Mouse (Mus musculus) MEL-GATA-1-ER (cell line): ENCODE measurements around the gene Igsf1.

Experiments
- DNase-seq: peaks from one replicate; pipeline ENCODE4 v3.0.0-alpha.2; 2012; ENCODE audit warnings: low read depth; ENCODE audit errors: extremely low read depth

The Igsf1 gene

DNA sequence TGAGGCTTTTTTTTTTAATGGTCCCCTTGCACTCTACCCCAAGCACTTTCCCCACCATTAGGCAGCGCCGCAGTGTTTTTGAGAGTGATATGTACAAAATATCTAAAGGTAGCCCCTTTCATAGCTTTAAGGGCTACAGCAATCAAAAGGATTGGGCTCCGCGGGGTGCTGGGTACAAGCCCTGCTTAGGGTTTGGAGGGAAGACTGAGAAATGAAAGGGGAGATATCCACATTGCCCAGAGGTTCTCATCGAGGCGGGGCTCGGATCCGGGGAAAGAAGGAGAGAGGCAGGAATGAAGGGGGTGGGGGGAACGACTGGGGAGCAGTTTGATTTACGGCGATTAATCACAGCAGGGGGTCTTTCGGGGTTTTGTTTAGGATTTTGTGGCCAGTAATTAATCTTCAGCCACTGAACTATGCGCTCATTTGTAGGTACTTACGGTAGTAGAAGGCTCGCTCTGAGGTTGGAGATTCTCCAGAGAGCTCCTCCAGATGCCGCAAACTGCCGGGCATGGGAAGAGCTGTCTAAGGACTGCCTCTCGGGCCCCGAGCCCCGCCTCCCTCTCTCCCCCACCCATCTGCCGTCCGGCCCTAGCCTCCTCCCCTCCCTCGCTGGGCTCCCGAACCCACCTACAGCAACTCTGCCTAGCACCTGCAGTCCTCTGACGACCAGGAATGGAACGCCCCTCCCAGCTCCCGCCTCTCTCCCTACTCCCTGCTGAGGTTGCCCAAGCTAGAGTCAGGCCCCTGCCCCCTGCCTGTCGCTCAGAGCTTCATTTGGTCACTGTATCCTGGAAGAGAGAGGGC, at the start of gene Igsf1:
Igsf1 (minus strand) TSS at position 537 of the 807 bp plus-strand sequence.
- DNase-seq, result no peak

DNA sequence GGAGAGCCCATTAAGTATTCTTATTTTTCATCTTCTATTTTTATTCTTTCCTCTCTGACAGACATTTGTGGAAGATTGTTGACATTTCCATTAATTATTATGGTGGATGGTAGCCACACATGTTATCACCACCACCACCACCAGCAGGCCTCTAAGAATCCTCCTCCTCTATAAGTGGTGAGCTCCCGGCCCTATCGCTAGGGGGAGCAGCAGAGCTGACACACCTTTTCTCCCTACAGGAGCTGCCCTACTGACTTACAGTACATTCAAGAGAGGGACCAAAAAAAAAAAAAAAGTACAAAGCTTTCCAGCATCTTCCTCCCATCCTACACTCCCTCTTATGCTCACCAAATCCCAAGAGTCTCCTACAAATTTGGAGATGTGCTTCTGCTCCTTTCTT, 26.7 kb downstream of the Igsf1 start:
- DNase-seq, result no peak

DNA sequence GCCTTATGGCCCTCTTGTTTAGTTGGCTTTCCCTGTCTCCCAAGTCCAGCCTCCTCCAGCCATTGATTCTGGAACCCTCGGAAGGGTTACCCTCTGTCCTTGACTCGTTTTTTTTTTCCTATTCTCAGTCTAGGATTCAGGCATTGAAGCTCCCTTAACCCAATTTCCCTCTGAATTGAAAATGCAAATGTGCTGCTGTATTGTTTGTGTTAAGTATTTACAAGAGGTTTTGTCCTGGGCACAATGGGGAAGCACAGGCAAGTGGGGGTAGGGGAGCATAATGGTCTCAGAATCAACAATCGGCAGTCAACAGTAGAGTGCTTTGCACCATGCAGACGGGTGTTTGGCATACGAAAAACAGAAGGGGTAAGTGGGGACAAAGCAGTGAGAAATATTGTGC, 52.4 kb downstream of the Igsf1 start:
- no peak for DNase-seq

DNA sequence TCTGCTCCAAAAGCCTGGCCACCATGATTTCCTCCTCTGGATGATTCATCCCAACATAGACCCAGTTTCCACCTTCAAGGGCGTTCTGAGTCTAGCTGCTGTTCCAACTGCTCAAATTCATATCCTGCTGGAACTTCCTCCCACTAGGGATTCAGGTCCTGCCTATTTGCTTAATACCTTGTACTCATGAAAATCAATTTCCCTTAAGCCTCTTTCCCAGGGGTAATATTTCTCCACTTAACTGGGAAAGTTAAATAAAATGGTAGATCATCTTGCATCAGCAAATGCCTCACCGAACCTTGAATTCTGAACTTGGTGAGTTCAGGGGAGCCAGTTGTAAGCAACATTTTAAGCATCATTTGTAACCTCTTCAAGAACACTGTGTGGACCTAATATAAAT, 62.6 kb downstream of the Igsf1 start, which contains the start of gene Olfr1321:
Olfr1321 (minus strand) TSS at position 101 of the 400 bp plus-strand sequence.
- no peak for DNase-seq
